Mouse (Mus musculus) CD4-positive, CD25-positive, alpha-beta regulatory T cell, adult 2 months (primary cell): ENCODE measurements around the gene R3hdml.

Experiments used
- DNase-seq: peaks from one replicate; pipeline ENCODE4 v3.0.0-alpha.2; 2012; ENCODE audit warnings: low read depth, low spot score

The R3hdml gene

DNA sequence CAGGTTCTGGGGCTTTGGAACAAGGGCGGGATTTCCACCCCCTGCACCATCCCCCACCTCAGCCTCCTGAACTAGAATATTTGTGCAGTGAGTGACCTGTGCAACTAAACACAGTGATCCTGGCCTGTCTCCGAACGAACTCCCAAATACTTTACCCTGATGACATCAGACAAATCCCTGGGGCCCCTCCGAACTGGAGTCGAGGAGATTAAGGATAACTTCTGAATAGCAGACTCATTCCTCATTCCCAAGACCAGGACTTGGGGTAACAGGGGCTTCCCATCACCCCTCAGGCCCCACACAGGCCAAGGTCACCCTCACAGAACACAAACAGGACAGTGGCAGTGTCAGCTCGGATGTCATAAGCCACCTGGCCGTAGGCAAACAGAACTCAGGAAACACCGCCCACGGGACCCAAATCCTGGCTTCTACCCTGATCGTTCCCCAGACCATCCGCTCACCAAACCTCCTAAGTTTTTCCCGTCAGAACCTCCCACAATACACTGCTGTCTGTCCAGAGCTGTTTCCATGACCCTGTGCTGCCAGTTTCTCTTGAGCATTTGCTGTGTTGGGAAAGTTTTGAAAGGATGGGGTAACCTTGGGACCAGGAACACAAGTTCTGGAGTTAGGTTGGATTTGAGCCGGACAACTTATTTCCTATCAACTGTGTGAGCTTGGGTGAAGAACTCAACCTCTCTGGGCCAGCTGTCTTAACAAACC is 47.4 kb downstream of the R3hdml start:
- no peak for DNase-seq

- no peak for DNase-seq
Measured at GRCm38 (mm10) chr2:163540231-163541117, 48.4 kb downstream of the R3hdml start.

DNA sequence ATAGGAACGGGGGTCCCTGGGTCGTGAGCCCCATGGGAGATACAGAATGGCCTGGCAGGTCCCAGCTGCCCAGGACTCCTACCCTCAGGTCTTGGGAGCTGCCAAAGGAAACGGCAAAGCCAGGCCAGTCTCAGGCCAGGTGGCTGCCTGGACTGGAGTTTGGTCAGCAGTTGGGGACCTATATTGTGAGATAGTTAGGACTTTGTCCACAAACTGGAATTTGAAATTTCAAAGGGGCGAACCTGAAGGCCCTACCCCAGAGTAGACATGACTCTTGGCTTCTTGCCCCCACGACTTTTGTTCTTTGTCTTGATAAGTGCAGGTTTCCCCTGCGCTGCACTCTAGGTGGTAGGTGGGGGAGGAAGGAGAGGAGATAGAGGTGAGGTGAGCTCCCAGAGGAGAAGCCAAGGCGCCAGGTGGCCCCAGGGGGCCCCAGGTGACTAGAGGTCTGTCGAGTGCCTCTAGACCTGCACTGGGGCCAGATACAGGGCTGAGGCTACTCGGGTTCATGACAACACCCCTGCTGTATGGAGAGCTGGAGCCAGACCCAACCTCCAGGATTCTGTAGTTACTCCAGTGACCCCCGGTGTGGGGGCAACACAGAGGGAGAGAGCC is 49.6 kb downstream of the R3hdml start:
- no peak for DNase-seq

- DNase-seq, result no peak
Measured at GRCm38 (mm10) chr2:163542674-163543073, 50.6 kb downstream of the R3hdml start.

- DNase-seq, result no peak
Measured at GRCm38 (mm10) chr2:163546623-163547318, 54.7 kb downstream of the R3hdml start.

- DNase-seq, result no peak
Measured at GRCm38 (mm10) chr2:163548822-163549221, 56.7 kb downstream of the R3hdml start.

- no peak for DNase-seq
Measured at GRCm38 (mm10) chr2:163549786-163550185, 57.7 kb downstream of the R3hdml start.
